Mouse (Mus musculus) testis, postnatal 10 days (tissue): ENCODE data around the gene Camsap3.
A peak's percentile ranks its signal among the peaks of the same experiment; 100 is the strongest.

Experiments used
- DNase-seq: peaks from one replicate; pipeline ENCODE4 v3.0.0; 2021; ENCODE audit warnings: low spot score

Camsap3 gene

DNA sequence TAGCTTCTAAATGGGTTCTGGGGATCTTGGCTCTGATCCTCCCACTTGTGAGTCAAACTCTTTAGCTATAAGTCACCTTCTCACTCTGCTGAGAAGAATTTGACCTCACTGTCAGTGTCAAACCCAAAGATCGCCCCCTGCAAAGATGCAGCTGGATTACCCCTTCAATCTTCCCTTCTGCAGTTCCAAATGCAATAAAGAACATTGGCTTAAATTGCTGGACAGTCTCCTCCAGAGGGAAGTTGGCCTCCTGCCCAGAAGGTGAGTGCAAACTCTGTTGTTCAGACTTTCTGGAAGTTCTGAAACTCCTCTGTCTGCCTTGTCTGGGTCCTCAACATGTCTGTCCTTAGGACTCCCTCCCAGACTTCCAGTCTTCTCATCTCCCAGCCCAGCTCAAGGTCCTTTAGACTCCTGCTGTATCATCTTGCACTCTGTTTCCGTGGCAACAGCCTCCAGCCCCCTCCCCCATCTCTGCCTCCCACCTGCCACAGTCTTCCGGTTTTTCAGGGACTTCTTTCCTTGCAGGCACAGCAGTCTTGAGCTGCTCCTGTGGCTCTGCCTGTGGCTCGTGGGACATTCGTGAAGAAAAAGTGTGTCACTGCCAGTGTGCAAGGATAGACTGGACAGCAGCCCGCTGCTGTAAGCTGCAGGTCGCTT lies 69.8 kb downstream of the Camsap3 start:
- peak; percentile 58 for DNase-seq
